Mouse (Mus musculus): Measurements from ENCODE around the gene Dpp4.

Gene Dpp4

GRCm38 (mm10) chr2:62360872-62361271 lies 51.2 kb downstream of the Dpp4 start:
- DNase-seq (ENCODE audit: low read depth, low spot score) = no peak

- DNase-seq (ENCODE audit: low read depth, low spot score) = no peak
Observed at GRCm38 (mm10) chr2:62357259-62357658, 54.8 kb downstream of the Dpp4 start.

- no peak for DNase-seq (ENCODE audit: low read depth, low spot score)
Observed at GRCm38 (mm10) chr2:62356606-62357005, 55.4 kb downstream of the Dpp4 start.

GRCm38 (mm10) chr2:62355766-62356165 lies 56.3 kb downstream of the Dpp4 start:
- no peak for DNase-seq (ENCODE audit: low read depth, low spot score)

- DNase-seq (ENCODE audit: low read depth, low spot score) = no peak
Observed at GRCm38 (mm10) chr2:62352035-62352434, 60.0 kb downstream of the Dpp4 start.

DNA sequence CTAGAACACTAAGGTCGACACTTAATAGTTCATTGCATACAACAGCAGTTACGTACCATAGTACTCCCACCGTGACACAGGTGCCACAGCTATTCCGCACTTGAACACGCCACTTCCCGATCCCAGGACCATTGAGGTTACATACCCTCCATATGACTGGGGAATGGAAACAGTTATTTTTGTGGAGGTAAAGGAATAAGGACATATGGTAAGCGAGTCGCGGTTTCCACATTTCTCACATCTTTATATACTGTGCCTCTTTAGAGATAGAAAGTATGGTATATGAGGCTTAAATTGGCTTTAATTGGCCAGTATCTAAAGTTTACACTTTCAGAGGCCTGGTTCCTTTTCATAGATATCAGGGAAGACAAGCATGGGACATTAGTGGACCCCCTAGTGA lies 64.3 kb downstream of the Dpp4 start:
- DNase-seq (ENCODE audit: low read depth, low spot score) = no peak

DNA sequence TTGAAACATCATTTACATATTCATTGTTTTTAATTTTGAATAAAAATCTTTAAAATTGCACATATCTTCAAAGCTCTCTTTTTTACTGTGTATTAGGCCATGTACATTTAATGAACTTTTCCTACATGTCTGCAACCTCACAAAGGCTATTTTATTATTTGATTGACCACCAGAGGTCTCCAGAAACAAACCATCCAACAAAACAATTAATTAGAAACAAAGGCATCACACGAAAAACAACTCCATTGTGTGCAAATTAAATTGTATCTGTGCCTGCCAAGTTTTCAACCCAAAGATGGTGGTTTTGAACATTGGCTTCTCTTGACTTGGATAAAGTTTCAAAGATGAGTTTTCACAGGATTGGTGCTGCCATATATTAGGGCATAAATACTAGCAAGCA lies 65.3 kb downstream of the Dpp4 start:
- DNase-seq (ENCODE audit: low read depth, low spot score) = no peak

GRCm38 (mm10) chr2:62344367-62344766 lies 67.7 kb downstream of the Dpp4 start:
- no peak for DNase-seq (ENCODE audit: low read depth, low spot score)

- DNase-seq (ENCODE audit: low read depth, low spot score) = no peak
Observed at GRCm38 (mm10) chr2:62341734-62342128, 70.3 kb downstream of the Dpp4 start.

DNA sequence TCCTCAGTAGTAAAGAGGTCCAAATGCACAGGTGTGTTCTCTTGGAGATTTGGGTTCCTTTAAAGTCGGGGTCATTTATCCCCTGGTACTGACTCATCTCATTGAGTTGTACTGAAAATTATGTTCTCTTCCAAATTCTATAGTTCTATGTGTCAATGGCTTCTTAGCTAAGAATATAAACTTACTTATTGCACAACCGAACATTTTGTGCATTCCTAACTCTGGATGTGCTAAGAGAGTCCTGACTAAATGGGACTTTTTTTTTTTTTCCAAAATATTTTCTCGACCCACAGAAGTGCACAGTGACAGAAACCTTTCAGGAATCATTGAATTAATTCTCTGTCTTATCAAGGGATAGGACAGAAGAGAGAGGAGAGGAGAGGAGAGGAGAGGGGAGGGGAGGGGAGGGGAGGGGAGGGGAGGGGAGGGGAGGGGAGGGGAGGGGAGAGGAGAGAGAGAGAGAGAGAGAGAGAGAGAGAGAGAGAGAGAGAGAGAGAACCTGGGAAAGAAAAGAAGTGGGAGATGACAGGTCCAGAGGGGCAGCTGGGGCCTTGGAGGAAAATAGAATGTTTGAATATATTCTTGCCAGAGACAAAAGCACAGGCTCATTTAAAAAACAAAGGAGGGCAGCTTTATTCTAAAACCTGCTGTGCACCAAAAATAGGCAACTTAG lies 70.8 kb downstream of the Dpp4 start:
- DNase-seq (ENCODE audit: low read depth, low spot score) = no peak

- no peak for DNase-seq (ENCODE audit: low read depth, low spot score)
Observed at GRCm38 (mm10) chr2:62339222-62339944, 72.6 kb downstream of the Dpp4 start.

GRCm38 (mm10) chr2:62337086-62337485 lies 74.9 kb downstream of the Dpp4 start:
- DNase-seq (ENCODE audit: low read depth, low spot score) = no peak

DNA sequence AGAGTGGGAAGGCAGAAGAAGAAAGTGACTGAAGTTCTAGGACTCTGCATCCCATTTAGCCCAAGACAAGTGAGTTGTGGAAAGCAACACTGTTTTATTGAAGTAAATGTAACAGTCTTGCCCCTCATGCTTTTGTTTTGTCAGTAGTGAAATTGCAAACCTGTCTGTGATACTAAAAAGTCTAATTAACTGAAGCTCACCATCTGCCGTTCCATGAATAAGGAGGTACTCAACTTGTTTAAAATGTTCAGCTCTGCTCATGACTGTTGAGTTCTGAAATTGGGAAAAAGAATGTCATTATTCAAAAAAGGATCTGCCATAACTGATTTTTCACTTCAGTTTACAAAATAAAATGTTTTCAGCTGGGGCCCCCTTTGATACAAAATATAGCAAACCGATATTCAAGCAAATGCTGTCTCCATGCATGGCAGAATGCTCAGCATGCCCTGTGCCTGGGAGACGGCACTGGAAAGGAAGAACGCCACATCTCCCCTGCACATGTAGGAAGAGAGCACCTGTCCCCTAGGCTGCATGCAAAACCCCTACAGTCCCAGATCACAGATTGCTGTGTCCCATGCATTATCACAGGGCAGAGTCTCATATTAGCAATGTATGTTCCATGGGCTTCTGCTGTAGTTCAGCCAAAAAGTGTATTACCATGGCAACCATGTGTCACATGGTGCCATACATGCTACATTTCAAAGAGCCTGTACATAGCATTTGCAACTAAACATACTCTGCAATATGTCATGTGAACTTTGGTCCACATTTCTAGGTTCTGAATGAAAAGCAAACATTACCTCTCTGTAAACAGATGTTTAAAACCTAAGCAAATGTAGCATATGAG lies 77.4 kb downstream of the Dpp4 start:
- DNase-seq (ENCODE audit: low read depth, low spot score) = no peak

DNA sequence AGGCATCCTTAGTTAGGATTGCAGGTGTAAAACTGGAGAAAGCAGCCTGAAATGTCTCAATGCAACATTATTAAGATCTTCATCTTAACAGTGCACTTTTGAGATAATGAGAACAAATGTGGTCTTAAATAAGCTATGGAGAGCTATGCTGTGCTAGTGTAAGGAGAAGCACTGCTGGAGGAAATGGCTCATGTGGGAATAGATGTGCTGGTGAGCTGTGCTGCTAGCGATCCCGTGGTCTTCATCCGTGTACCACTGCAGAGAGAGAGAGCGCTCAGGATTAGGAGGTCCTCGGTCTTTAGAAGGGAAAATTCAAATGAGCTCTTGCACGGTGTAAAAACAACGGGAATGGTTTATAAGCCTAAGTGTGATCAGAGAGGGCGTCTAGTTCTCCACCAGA lies 79.6 kb downstream of the Dpp4 start:
- DNase-seq (ENCODE audit: low read depth, low spot score) = no peak

DNA sequence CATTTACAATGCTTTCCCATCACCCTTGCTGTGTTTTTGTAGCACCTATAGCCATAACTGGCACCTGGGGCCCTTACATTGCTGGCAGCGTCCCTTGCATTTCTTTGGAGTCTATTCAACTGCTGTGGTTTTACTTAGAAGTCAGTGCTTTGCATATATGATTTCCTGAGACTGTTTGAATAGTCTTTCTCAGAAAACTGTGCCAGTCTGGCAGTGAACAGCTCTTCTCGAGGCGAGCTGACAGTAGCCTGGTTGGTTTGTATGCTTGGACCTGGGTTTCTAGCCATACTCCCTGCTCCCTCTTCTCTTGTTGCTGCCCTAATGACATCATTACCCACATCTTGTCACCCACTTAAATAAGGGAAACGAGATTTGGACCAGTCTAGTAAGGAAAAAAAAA lies 80.1 kb downstream of the Dpp4 start:
- no peak for DNase-seq (ENCODE audit: low read depth, low spot score)

- DNase-seq (ENCODE audit: low read depth, low spot score) = no peak
Observed at GRCm38 (mm10) chr2:62325388-62325787, 86.6 kb downstream of the Dpp4 start.

- DNase-seq (ENCODE audit: low read depth, low spot score) = no peak
Observed at GRCm38 (mm10) chr2:62323078-62323637, 88.9 kb downstream of the Dpp4 start.

- no peak for DNase-seq (ENCODE audit: low read depth, low spot score)
Observed at GRCm38 (mm10) chr2:62319489-62319888, 92.5 kb downstream of the Dpp4 start.

GRCm38 (mm10) chr2:62316930-62317329 lies 95.1 kb downstream of the Dpp4 start:
- no peak for DNase-seq (ENCODE audit: low read depth, low spot score)

DNA sequence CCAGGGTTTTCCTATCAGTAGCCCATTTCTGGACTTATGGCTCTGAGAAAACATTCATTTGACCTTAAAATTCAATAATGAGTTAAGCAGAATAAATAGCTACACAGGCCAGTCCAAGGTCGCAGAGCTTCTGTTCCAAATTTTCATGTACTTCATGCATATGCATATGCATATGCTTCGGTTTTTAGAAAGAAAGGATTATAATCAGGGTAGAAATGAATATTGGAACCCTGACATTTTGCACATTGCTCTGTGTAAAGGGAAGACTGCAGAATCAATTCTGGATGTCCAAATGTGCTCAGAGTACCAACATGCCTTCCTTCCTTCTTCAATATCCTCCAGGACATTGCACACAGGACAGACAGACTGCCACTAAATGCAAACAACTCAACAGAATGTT lies 104.6 kb downstream of the Dpp4 start:
- no peak for DNase-seq (ENCODE audit: low read depth, low spot score)

DNA sequence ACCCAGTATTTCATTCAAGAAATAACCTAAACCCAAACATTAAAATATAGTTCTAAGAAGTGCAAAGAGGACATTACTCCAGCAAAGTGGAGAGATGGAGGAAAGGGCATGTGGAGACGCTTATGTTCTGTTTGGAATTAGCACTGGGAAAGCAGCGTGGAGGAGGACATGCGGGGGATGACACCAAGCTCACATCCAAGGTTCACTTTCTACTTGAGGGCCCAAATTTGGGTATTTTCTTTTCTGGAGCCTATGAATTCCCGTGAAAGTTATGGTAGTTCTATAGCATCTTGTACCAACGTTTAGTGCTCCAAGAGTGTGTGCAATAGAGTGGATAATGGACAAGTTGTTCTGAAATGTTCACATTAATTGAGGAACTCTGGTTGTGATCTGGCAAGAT lies 105.1 kb downstream of the Dpp4 start:
- no peak for DNase-seq (ENCODE audit: low read depth, low spot score)

GRCm38 (mm10) chr2:62301716-62302115 lies 110.3 kb downstream of the Dpp4 start:
- DNase-seq (ENCODE audit: low read depth, low spot score) = no peak

Data from retina, postnatal 7 days (tissue).